ENCODE assay signal across 9 mouse cellular contexts in genomic region chr17:23744651-23745050, GRCm38 (mm10). TPM values are rescaled to one million over a fixed set of nuclear protein-coding genes. Genes with fewer than 3 reads are reported as not detected.
DNase-seq lines count a peak whose midpoint lies in the region; ATAC-seq and TF ChIP-seq lines count a peak whose summit lies in the region.
"Had no signal": no experiment of that assay in that cellular context is flagged by ENCODE, and none has a peak within 500 bp of the region (broad histone marks: within the 10 kb centered on the region; RNA-seq: fewer than 3 reads in every experiment).

No protein-coding gene starts in this region.

- no peak for TF ChIP-seq CTCF in forebrain, postnatal 0 days (IDR thresholded peaks at IDR 0.05; ENCODE audit: low read depth)

- H3K9me3 ChIP-seq in kidney, embryonic 14.5 days (ENCODE audit: control insufficient read depth, low read length): no peaks in the 10 kb centered on the region
- no peaks in the 10 kb centered on the region for H3K9me3 ChIP-seq in forebrain, postnatal 0 days (ENCODE audit: low read length)
- H3K9me3 ChIP-seq in limb, embryonic 10.5 days (replicated peaks): no peaks in the 10 kb centered on the region
- H3K9me3 ChIP-seq in neural tube, embryonic 15.5 days (replicated peaks): no peaks in the 10 kb centered on the region

- 0 out of 2 replicates have a peak overlapping the region, but pooled peaks have one; percentile 40 for H3K9ac ChIP-seq in kidney, embryonic 14.5 days (ENCODE audit: low read depth, low read length)
- H3K9ac ChIP-seq in forebrain, postnatal 0 days: no peak overlapping the region
- no peak overlapping the region for H3K9ac ChIP-seq in neural tube, embryonic 15.5 days (replicated peaks)

- H3K36me3 ChIP-seq in kidney, embryonic 14.5 days (ENCODE audit: control insufficient read depth, insufficient read depth, low read length): no peaks in the 10 kb centered on the region
- no peaks in the 10 kb centered on the region for H3K36me3 ChIP-seq in forebrain, postnatal 0 days (ENCODE audit: insufficient read depth)
- H3K36me3 ChIP-seq in limb, embryonic 10.5 days: no peaks in the 10 kb centered on the region; the same call in 1 of the 2 replicates
- H3K36me3 ChIP-seq in neural tube, embryonic 15.5 days: no peaks in the 10 kb centered on the region

- H3K27me3 ChIP-seq in kidney, embryonic 14.5 days (ENCODE audit: control insufficient read depth, insufficient read depth, low read length): peaks cover 56% of the 10 kb centered on the region
- H3K27me3 ChIP-seq in forebrain, postnatal 0 days (ENCODE audit: insufficient read depth, low read length): peaks cover 52% of the 10 kb centered on the region
- peaks cover 88% of the 10 kb centered on the region for H3K27me3 ChIP-seq in limb, embryonic 10.5 days (ENCODE audit: low read depth, poor library complexity, severe bottlenecking)
- H3K27me3 ChIP-seq in neural tube, embryonic 15.5 days (replicated peaks): peaks cover 70% of the 10 kb centered on the region

- ATAC-seq in kidney, embryonic 14.5 days (ENCODE audit: low FRiP score, low TSS enrichment): no peak
- no peak for ATAC-seq in forebrain, postnatal 0 days
- no peak for ATAC-seq in neural tube, embryonic 15.5 days (ENCODE audit: low FRiP score)
- ATAC-seq in megakaryocyte-erythroid progenitor cell, adult 5-6 weeks (replicated peaks; ENCODE audit: low FRiP score, low TSS enrichment, poor library complexity, severe bottlenecking): no peak
- ATAC-seq: Patski had no signal

- H3K4me1 ChIP-seq in kidney, embryonic 14.5 days (ENCODE audit: control insufficient read depth, insufficient read depth, low read length): peaks cover 34% of the 10 kb centered on the region
- H3K4me1 ChIP-seq in forebrain, postnatal 0 days (ENCODE audit: insufficient read depth): peaks cover 9% of the 10 kb centered on the region
- peaks cover 64% of the 10 kb centered on the region for H3K4me1 ChIP-seq in limb, embryonic 10.5 days
- peaks cover 36% of the 10 kb centered on the region for H3K4me1 ChIP-seq in neural tube, embryonic 15.5 days

- no peak for DNase-seq in kidney, postnatal 25 days
- no peak for DNase-seq in forebrain, postnatal 0 days
- DNase-seq in limb, embryonic 10.5 days (ENCODE audit: low spot score): peak; percentile 43
- DNase-seq in right cerebral cortex, adult 2 months (ENCODE audit: low spot score in 2 of 2): no peak

- peak overlapping the region; percentile 39 for H3K4me3 ChIP-seq in kidney, embryonic 14.5 days (ENCODE audit: low read length)
- H3K4me3 ChIP-seq in forebrain, postnatal 0 days (ENCODE audit: low read depth, low read length): no peak overlapping the region
- H3K4me3 ChIP-seq in limb, embryonic 10.5 days: peak overlapping the region; percentile 43
- peak overlapping the region; percentile 41; the same call in 1 of the 2 replicates for H3K4me3 ChIP-seq in neural tube, embryonic 15.5 days (replicated peaks)

- no peak overlapping the region for H3K27ac ChIP-seq in kidney, embryonic 14.5 days (ENCODE audit: low read depth, low read length)
- no peak overlapping the region for H3K27ac ChIP-seq in forebrain, postnatal 0 days (ENCODE audit: low read depth, low read length)
- peak overlapping the region; percentile 19; the same call in 1 of the 2 replicates for H3K27ac ChIP-seq in limb, embryonic 10.5 days
- no peak overlapping the region for H3K27ac ChIP-seq in neural tube, embryonic 15.5 days (replicated peaks)
- H3K27ac ChIP-seq: macrophage had no signal

- 3% methylated on average over 14 of the region's 14 CpGs for WGBS in kidney, embryonic 14.5 days
- 8% methylated on average over 14 of the region's 14 CpGs for WGBS in forebrain, postnatal 0 days
- WGBS in limb, embryonic 10.5 days: 2% methylated on average over 14 of the region's 14 CpGs
- WGBS in neural tube, embryonic 15.5 days: 4% methylated on average over 14 of the region's 14 CpGs

- H3K4me2 ChIP-seq in kidney, embryonic 14.5 days (replicated peaks; ENCODE audit: low read depth, low read length): peak overlapping the region; percentile 69
- peak overlapping the region; percentile 89; the same call in 1 of the 2 replicates for H3K4me2 ChIP-seq in forebrain, postnatal 0 days (ENCODE audit: low read depth)
- H3K4me2 ChIP-seq in neural tube, embryonic 15.5 days: peak overlapping the region; percentile 78

RNA-seq across cellular contexts. Expression of gene Kremen2, which starts 1.0 kb away (rescaled TPM):
- polyA plus RNA-seq in kidney, embryonic 14.5 days (2014; fragmentation: Nextera tagmentation; extraction: Ambion mirVana): 2.1 and 2.9 TPM in 2 replicates
- total RNA-seq in forebrain, postnatal 0 days (2014; rRNA removed): 0.38 and 0.90 TPM in 2 replicates
- 0.23 and 0.82 TPM in 2 replicates for polyA plus RNA-seq in forebrain, postnatal 0 days (2015; fragmentation: Nextera tagmentation; extraction: Ambion mirVana)
- polyA plus RNA-seq in limb, embryonic 10.5 days (2016; fragmentation: Nextera tagmentation; extraction: Ambion mirVana): 13.8 and 19.5 TPM in 2 replicates
- polyA plus RNA-seq in neural tube, embryonic 15.5 days (2015; fragmentation: Nextera tagmentation; extraction: Ambion mirVana): 1.3 and 6.9 TPM in 2 replicates
- 0.52 TPM in 1 of 2 replicates, not detected in the other for total RNA-seq in megakaryocyte-erythroid progenitor cell, adult 5-6 weeks (2014; fragmentation: Nextera tagmentation)
- not detected in 2 replicates for total RNA-seq in megakaryocyte-erythroid progenitor cell, adult 5-6 weeks (2017)
- polyA plus RNA-seq: macrophage, Patski had no signal

RNA-seq across cellular contexts. Expression of gene Paqr4, which starts 4.0 kb away (rescaled TPM):
- polyA plus RNA-seq in kidney, embryonic 14.5 days (2014; fragmentation: Nextera tagmentation; extraction: Ambion mirVana): 14.7 and 17.6 TPM in 2 replicates
- 51.9 and 54.9 TPM in 2 replicates for total RNA-seq in forebrain, postnatal 0 days (2014; rRNA removed)
- 48.8 and 56.9 TPM in 2 replicates for polyA plus RNA-seq in forebrain, postnatal 0 days (2015; fragmentation: Nextera tagmentation; extraction: Ambion mirVana)
- 5.9 and 9.0 TPM in 2 replicates for polyA plus RNA-seq in limb, embryonic 10.5 days (2016; fragmentation: Nextera tagmentation; extraction: Ambion mirVana)
- 53.0 and 60.0 TPM in 2 replicates for polyA plus RNA-seq in neural tube, embryonic 15.5 days (2015; fragmentation: Nextera tagmentation; extraction: Ambion mirVana)
- total RNA-seq in megakaryocyte-erythroid progenitor cell, adult 5-6 weeks (2014; fragmentation: Nextera tagmentation): 7.2 and 13.3 TPM in 2 replicates
- total RNA-seq in megakaryocyte-erythroid progenitor cell, adult 5-6 weeks (2017): 6.2 and 11.6 TPM in 2 replicates

RNA-seq across cellular contexts. Expression of gene Pkmyt1, which starts 18.5 kb away (rescaled TPM):
- polyA plus RNA-seq in kidney, embryonic 14.5 days (2014; fragmentation: Nextera tagmentation; extraction: Ambion mirVana): 41.6 and 56.4 TPM in 2 replicates
- total RNA-seq in forebrain, postnatal 0 days (2014; rRNA removed): 9.1 and 16.3 TPM in 2 replicates
- 14.1 and 14.5 TPM in 2 replicates for polyA plus RNA-seq in forebrain, postnatal 0 days (2015; fragmentation: Nextera tagmentation; extraction: Ambion mirVana)
- 66.8 and 67.6 TPM in 2 replicates for polyA plus RNA-seq in limb, embryonic 10.5 days (2016; fragmentation: Nextera tagmentation; extraction: Ambion mirVana)
- polyA plus RNA-seq in neural tube, embryonic 15.5 days (2015; fragmentation: Nextera tagmentation; extraction: Ambion mirVana): 17.5 and 26.7 TPM in 2 replicates
- total RNA-seq in megakaryocyte-erythroid progenitor cell, adult 5-6 weeks (2014; fragmentation: Nextera tagmentation): 40.3 and 43.8 TPM in 2 replicates
- total RNA-seq in megakaryocyte-erythroid progenitor cell, adult 5-6 weeks (2017): 8.1 and 10.6 TPM in 2 replicates

RNA-seq across cellular contexts. Expression of gene 1520401A03Rik, which starts 22.1 kb away (rescaled TPM):
- polyA plus RNA-seq in kidney, embryonic 14.5 days (2014; fragmentation: Nextera tagmentation; extraction: Ambion mirVana): 0.15 and 0.16 TPM in 2 replicates
- total RNA-seq in forebrain, postnatal 0 days (2014; rRNA removed): not detected in 2 replicates
- polyA plus RNA-seq in forebrain, postnatal 0 days (2015; fragmentation: Nextera tagmentation; extraction: Ambion mirVana): not detected in 2 replicates
- 0.13 and 0.36 TPM in 2 replicates for polyA plus RNA-seq in limb, embryonic 10.5 days (2016; fragmentation: Nextera tagmentation; extraction: Ambion mirVana)
- polyA plus RNA-seq in neural tube, embryonic 15.5 days (2015; fragmentation: Nextera tagmentation; extraction: Ambion mirVana): 0.23 and 0.27 TPM in 2 replicates
- not detected in 2 replicates for total RNA-seq in megakaryocyte-erythroid progenitor cell, adult 5-6 weeks (2014; fragmentation: Nextera tagmentation)
- not detected in 2 replicates for total RNA-seq in megakaryocyte-erythroid progenitor cell, adult 5-6 weeks (2017)
- polyA plus RNA-seq: macrophage, Patski had no signal

RNA-seq across cellular contexts. Expression of gene Flywch1, which starts 26.8 kb away (rescaled TPM):
- polyA plus RNA-seq in kidney, embryonic 14.5 days (2014; fragmentation: Nextera tagmentation; extraction: Ambion mirVana): 73.0 and 91.7 TPM in 2 replicates
- total RNA-seq in forebrain, postnatal 0 days (2014; rRNA removed): 167 and 189 TPM in 2 replicates
- polyA plus RNA-seq in forebrain, postnatal 0 days (2015; fragmentation: Nextera tagmentation; extraction: Ambion mirVana): 117 and 135 TPM in 2 replicates
- 177 and 183 TPM in 2 replicates for polyA plus RNA-seq in limb, embryonic 10.5 days (2016; fragmentation: Nextera tagmentation; extraction: Ambion mirVana)
- 199 and 224 TPM in 2 replicates for polyA plus RNA-seq in neural tube, embryonic 15.5 days (2015; fragmentation: Nextera tagmentation; extraction: Ambion mirVana)
- total RNA-seq in megakaryocyte-erythroid progenitor cell, adult 5-6 weeks (2014; fragmentation: Nextera tagmentation): 7.6 and 11.7 TPM in 2 replicates
- 12.5 and 15.4 TPM in 2 replicates for total RNA-seq in megakaryocyte-erythroid progenitor cell, adult 5-6 weeks (2017)
